Mouse (Mus musculus): ENCODE results near the gene Osbp2. TPM values are rescaled to one million over a fixed set of nuclear protein-coding genes. Genes with fewer than 3 reads are reported as not detected.

Gene Osbp2
- total RNA-seq, 2 experiments from 2014 or later, result 82.8 to 89.6 TPM

DNA sequence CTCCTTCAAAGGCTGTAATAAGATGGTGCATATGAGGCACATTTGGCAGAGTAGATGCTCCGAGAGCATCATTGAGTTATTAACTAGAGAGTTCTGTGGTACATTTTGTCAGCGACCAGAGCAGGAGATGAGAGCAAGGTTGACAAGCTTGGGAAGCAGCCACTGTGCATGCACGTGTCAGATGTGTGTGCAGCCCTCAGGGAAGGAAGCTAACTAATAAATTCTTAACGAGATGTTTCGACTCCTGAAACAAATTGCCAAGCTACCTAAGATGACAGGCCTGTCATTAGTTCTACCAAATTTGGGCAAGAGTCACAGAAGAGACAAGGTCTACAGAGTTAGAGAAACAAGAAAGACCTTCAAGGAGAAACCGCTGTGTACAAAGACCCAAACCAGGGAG lies 640 bp upstream of the Osbp2 start:
- DNase-seq (ENCODE audit: low spot score in 2 of 2), result no peak

DNA sequence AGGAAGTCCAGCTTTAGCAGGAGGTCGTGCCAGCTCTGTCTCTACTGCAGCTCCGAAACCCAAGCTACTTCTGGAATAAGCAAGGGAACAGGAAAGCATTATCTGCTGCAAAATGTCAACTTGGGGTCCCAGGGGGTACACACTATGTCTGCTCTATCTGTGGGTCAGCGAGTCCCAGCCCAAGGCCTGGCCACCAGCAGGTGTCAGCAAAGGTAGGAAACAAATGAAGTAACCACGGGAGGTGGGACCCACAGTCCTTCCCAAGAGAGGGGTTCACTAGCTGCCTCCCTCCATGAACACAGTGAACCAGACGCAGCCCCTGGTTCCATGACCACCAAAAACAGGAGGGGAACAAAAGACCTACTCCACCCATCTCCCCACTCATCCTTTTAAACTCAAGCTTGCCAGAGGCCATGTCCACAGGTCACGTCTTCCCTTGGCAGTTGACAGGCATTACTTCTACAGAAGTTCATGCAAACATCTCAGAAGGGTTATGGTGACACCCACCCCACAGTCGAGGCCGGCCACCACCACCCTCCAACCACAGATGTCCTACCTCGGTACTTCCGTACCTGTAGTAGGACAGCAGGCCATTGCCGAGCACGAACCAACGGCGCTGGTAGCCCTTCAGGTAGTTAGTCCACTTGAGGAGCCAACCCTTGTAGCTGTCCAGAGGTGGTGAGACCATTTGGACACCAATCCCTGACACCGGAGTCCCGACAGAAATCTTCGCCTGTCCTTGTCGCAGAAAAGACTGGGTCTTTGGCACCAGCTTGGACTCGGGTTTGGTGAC lies 846 bp downstream of the Osbp2 start:
- DNase-seq (ENCODE audit: low spot score in 2 of 2), result no peak

DNA sequence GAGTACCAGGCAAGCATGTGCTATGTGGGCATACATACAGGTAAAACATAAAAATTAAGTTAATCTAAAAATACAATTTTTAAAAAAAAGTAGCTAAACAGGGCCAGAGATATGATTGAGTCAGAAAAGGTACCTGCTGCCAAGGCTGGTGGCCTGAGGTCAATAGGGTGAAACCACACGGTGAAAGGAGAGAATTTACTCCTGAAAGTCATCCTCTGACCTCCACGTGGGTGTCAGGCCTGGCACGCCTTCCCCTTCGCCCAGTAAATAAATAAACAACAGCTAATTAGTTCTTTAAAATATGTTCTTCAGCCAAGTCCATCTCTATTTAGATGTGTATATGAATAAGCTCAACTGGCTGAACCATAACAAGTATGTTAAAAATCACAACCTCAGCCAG lies 3.3 kb downstream of the Osbp2 start:
- no peak for DNase-seq (ENCODE audit: low spot score in 2 of 2)

DNA sequence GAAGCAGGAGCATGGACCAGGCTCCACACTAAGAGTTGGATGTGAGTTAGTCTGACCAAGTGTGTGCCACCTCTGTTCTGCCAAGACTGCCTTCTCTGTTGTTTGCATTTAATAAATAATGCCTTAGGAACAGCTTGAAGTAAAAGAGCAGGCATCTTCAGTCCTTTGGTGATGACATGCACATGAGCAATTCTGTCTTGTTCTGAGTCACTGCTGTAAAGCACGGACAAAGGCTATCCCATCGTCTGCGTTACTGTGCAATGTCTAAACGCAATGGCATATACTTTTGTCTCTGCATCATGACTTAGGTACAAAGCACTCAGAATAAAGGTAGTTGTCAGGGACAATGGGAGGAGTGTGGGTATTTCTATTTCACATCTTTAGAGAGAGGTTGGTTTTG lies 3.9 kb downstream of the Osbp2 start:
- DNase-seq (ENCODE audit: low spot score in 2 of 2), result no peak

DNA sequence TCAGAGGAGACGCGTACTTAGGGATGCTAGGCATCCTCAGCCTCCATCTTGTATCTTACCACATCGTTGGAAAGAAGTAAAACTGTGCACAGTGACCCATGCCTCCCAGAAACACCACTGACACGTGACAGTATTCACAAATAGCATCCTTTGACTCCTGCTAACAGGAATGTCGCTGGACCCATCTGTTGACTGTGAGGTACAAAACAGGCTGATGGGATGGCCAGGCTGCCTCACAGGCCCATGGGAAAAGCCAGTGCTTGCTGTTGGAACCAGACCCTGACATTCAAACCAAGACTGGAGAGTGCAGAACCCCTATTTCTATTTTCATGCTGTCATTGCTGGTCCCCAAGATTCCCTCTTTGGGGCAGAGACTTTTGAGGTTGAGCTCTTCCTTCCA lies 5.8 kb downstream of the Osbp2 start:
- no peak for DNase-seq (ENCODE audit: low spot score in 2 of 2)

DNA sequence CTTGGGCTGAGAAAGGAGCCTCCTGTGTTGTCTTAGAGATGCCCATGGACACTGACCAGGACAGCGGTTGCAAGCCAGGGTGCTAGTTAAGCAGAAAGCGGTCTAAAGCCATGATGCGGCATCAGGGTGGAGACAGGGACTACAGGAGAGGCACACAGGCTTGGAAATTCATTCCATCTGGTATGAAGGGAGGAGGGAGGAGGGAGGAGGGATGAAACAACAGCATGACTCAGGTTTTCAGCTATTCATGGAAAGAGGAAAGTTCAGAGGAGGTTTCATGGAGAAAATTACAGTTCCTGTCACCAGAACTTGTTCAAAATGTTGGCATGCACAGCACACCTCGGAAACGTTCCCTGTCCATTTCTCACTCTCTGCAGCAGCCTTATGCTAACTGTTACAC lies 7.9 kb downstream of the Osbp2 start:
- DNase-seq (ENCODE audit: low spot score in 2 of 2), result no peak

DNA sequence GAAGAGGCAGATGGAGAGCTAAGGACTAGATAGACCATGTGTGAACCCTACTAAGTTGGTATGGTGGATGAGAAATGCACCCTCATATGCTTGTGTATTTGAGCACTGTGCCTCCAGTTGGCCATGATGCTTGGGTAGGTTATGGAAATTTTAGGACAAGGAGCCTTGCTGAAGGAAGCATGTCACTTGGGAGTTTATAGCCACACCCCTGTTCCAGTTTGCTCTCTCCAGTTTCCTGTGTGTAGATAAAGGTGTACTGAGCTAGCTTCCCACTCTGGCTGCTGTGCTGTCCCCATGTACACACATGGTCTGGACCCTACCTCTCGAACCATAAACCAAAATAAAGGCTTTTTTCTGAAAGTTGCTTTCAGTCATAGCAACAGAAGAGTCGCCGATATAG lies 9.5 kb downstream of the Osbp2 start:
- DNase-seq (ENCODE audit: low spot score in 2 of 2), result no peak

DNA sequence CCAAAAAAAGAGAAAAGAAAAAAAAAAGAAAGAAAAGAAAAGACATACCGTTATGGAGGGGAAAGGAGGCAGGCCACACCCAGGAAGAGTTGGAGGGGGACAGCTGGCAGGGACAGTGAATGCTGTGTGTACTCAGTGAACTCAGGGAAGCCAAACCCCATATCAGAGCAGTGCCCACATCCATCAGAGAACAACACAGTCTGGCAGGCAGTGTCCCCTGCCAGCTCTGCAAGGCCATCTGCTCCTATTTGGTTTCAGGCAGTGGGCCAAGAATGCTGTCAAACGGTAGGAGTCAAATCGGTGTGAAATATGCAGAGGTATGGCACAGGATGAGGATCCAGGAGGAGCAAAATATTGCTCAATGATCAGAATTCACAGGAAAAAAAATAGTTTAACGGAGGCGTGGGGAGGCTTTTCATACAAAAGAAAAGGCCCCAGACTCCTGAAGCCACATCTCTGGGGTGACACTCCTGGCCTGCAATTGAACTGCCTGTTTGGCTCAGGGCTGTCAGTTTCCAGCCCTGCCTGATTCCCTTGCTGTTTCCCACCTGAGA lies 10.1 kb downstream of the Osbp2 start:
- peak; percentile 78 to 93 for DNase-seq (ENCODE audit: low spot score in 2 of 2)

DNA sequence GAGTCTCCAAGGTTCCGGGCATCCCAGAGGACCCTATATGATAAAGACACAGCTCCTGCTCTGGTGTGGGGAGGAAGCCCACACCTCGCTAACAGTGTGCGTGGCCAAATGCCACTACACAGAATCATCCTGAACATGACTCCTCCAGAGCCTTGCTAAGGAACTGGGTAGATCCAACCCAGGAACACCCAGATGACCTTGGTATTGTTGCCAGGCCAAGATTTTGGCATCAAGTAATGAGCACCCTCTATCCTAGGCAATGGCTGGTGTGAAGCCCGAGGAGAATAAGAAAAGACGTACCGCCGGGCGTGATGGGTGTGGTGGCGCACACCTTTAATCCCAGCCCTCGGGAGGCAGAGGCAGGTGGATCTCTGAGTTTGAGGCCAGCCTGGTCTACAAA lies 10.7 kb downstream of the Osbp2 start:
- DNase-seq (ENCODE audit: low spot score in 2 of 2), result no peak

DNA sequence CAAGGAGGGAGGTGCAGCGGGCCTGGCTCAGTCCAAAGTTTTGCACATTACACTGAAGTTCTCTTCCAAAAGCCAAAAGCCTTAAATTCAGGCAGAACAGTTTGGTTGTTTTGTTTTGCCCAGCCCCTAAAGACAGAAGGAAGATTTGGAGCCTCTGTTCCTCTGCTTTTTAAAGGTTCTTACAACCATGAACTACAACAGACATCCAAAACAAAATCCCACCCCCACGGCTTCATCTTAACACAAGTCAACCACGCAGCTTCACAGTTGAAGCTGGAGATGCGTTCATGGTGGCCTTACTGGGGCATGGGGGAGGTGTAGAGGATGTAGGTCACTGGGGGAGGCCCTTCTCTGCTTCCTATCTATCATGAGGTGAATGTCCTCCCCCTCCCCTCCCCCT lies 11.8 kb downstream of the Osbp2 start:
- no peak for DNase-seq (ENCODE audit: low spot score in 2 of 2)

DNA sequence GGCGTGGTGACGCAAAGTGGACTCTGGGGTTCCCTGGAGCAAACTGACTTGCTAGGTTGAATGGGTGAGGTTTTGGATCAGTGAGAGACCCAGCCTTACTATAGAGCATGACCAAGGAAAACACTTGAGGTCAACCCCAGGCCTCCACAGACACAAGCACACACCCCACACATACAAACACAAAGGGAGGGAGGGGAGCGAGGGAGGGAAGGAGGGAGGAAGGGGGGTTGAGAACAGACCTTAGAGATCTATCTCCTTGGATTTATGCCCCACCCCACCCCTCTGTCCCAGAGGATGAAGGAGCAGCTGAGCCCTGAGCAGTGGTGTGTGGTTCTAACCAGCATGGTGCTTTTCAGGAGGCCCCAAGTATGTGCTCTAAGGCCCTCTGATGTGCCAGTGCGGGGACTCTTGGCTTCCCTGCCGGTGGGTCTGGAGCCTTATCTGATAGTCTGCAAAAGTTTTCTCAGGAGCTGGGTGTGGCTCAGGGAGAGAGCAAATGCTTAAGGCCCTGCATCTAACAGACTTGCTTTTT lies 12.9 kb downstream of the Osbp2 start:
- no peak for DNase-seq (ENCODE audit: low spot score in 2 of 2)

DNA sequence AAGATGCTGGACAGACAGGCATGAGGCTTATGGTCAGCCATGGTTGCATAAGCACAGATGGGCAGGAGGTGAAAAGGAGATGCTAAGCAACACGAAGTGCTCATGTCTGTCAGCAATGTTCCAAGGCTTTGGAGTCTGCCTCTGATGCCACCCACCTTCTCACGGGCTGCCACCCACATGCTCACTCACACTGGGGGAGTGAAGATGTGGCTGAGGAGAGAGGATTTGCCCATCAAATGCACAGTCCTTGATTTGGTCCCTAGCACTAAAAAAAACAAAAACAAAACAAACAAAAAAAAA lies 13.4 kb downstream of the Osbp2 start:
- DNase-seq (ENCODE audit: low spot score in 2 of 2), result no peak

DNA sequence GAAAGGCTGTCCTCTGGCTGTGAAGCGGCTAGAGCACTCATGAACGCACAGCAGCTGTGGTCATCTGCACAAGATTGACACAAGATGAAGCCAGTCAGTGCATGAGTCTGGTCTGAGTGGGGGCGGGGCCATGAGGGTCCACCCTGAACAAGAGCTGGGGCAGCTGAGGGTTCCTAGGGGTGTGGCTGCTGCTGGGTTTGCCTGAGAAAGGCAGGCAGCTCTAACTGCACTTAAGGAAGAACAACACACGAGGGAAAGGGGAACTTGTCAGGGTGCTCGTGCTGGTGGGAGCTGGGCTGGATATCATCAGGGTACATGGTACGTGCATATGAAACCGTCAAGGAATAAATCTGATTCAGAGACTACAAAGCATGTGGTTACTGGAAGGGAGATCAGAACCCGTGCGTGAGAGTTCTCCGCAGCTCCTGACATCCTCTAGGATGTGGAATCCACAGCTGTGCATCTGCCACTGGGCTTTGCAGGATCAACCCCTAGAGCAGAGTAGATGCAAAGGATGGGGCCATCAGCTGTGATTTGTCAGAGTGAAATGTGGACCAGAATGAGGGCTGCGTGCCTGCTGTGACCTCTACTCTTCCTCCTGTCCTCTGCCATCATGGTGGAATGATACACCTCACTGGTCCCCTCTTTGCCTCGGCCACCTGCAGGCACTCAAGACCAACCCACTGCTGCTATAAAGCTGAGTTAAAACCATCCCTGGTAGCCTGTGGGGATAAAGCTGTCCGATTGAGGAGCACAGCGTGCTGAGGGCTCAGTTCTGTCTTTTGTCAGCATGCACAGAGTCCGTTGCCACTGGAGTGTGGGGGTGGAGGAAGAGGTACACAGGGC lies 14.0 kb downstream of the Osbp2 start:
- DNase-seq (ENCODE audit: low spot score in 2 of 2), result no peak

DNA sequence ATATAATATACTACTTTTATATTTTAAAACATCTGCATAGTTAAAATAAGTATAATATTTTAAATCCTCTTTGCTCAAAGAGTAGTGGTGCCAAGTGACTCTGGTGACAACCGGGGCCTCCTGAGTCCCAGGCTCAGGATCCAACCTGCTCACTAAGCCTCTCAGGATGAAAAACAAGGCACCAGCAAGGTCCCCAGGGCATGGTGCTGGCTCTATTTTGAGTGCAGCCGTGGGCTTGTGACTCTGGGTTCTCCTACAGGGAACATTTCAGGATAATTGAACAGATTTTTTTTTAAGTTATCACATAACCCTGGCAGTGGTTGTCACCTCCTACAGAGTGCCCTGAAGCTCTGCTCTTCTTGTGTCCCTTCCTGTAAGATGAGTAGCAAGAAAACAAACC lies 17.4 kb downstream of the Osbp2 start:
- no peak for DNase-seq (ENCODE audit: low spot score in 2 of 2)

DNA sequence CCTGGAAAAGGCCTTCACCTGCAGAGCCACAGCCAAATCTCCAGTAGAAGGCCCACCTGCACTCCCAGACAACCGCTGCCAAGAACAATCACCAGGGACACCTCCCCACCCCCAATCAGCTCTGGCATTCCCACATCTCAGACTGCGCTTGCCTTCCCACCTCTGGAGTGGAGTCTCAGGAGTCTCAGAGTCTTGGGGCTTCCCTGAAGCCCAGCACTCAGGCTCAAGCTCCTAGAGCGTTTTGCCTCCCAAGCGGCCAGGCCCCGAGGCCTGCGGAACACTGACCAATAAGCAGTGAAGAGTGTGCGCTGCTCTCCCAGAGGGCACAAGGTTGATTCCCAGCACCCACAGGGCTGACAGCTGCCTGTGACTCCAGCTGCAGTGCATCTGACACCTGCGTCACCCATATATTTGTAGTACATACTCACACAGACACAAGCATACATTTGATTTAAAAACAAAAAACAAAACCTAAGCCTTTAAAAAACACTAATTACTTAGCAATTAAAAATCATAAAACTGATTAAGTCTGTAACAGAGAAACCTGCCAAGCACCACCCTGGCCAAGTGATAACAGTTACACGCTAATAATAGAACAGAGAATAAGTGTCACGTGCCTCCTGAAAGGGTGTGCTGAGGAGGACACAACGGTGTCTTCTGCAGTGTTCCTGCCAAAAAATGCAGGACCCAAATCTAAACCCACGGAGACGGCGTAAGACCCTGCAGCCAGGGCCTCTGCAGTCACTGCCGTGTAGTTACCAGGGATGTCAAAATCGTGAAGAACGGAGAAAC lies 19.6 kb downstream of the Osbp2 start:
- DNase-seq (ENCODE audit: low spot score in 2 of 2), result no peak

DNA sequence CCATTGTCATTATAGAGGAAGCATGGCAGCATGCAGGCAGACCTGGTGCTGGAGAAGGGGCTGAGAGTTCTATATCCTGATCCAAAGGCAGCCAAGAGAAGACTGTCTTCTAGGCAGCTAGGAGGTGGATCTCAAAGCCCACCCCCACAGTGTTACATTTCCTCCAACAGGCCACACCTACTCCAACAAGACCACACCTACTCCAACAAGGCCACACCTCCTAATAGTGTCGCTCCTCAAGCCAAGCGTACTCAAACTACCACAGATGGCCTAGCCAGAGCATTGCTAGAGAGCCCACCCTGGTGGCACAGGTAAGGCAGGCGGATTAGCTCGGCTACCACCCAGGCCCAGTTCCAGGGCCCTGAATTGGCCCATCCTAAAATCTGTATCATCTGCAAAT lies 28.4 kb downstream of the Osbp2 start:
- no peak for DNase-seq (ENCODE audit: low spot score in 2 of 2)

DNA sequence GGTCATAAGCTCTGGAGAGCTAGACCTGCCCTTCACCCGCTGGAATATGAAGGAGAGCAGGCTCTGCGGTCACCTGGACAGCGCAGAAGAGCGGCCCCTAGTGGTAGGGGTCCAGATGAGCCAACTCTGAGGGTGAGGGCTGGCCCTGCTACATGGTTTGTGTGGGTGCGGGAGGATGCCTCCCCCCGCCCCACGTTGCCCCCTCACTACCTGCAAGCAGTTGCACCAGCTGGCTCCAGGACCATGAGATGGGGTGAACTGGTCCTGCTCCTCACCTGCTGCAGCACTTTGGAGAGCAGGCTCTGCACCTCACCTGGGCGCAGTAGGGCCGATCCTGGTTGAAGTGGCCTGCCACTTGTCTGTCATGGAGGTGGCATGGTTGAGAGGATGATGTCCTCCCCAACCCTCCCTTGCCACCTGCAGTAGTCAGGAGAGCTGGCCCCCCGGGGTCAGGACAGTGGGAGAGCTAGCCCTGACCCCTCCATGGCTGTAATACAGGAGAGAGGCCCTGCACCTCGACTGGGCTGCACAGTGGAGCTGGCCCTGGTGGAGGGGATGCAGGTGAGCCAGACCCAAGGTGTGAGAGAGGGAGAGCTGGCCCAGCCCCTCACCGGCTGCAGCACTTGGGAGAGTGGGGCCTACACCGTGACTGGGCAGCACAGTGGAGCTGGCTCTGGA lies 29.1 kb downstream of the Osbp2 start:
- DNase-seq (ENCODE audit: low spot score in 2 of 2), result no peak

DNA sequence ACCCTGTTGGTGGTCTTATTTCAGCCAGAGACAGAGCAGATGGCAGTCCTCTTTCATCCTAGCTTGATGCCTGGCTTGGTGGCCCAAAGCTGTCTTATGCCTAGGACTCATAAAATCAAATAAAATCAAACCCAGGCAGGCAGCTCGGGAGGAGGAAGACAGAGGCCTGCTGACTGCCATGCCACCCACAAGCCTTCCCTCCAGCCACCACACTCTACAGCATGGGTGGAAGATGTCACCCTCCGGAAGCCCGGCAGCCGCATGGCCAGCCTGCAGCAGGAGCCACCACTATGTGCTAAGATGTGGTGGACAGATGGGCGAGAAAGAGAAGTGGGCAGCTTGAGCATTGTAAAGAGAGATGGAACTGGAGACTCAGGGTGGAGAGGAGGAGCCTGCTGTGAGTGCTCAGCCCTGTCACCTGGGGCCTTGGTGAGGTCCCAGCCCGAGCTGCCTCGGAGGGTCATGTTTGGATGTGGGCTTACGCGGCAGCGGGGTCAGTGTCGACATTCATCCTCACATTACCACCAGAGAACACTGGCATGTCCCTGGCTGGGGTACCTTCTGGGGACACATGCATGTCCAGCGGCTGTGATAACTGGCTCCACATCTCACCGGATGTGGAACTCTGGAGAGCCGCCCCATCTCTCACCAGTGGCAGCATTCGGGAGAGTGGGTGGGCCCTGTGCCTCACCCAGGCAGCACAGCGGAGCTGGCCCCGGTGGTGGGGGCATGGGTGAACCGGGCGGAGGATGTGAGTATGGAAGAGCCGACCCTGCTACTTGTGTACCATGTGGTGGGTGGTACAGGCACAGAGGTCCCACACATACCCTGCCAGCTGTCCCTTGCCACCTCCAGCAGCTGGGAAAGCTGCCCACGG lies 29.9 kb downstream of the Osbp2 start:
- DNase-seq (ENCODE audit: low spot score in 2 of 2), result no peak

DNA sequence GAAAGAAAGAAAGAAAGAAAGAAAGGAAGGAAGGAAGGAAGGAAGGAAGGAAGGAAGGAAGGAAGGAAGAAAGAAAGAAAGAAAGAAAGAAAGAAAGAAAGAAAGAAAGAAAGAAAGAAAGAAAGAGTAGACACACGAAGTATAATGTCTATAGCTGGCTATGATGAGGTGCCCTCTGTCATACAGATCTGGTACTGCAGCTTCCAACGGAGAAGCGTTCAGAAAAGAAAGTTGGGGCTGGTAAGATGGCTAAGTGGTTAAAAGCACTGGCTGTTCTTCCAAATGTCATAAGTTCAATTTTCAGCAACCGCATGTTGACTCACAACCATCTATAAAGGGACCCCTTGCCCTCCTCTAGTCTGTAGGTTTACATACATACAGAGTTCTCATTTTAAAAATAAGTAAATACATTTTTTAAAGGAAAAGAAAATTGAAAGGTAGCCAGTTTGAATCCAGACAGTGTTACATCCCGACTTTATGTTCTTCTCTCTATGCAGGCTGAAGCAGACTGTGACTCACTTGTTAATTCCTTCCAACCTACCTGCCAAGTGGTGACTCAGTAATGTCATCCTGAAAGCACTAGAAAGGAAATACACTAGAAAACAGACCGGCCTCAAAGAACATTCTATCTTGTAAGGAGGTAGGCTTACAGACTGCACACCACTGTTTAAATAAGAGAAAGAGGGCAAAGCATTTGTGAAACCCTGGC lies 31.4 kb downstream of the Osbp2 start:
- DNase-seq (ENCODE audit: low spot score in 2 of 2), result peak in 1 of 2 experiments; percentile 31

All from layer of hippocampus, postnatal 14 days (tissue).